Mouse (Mus musculus): Measurements from ENCODE around the gene Fam107a. TPM values are rescaled to one million over a fixed set of nuclear protein-coding genes. Genes with fewer than 3 reads are reported as not detected.

The Fam107a gene
- polyA plus RNA-seq, 1 experiment from 2014 or later = 0.36 TPM

GRCm38 (mm10) chr14:8348927-8349326 is 31.1 kb upstream of the Fam107a start:
- Histone ChIP-seq H3K4me1 (replicated peaks; ENCODE audit: control insufficient read depth, insufficient read depth) (no peaks in the 10 kb centered on the region), H3K36me3 (ENCODE audit: control insufficient read depth, insufficient read depth, low read length) (no peaks in the 10 kb centered on the region; the same call in 1 of the 2 replicates), H3K9me3 (ENCODE audit: control insufficient read depth, low read length) (no peaks in the 10 kb centered on the region), H3K4me2 (replicated peaks; ENCODE audit: low read depth) (no peak overlapping the region), H3K4me3 (ENCODE audit: low read depth, low read length) (no peak overlapping the region), H3K27me3 (ENCODE audit: control insufficient read depth, insufficient read depth, low read length) (no peaks in the 10 kb centered on the region), H3K27ac (replicated peaks) (no peak overlapping the region), H3K9ac (ENCODE audit: low read length) (no peak overlapping the region)
- TF ChIP-seq EP300 (optimal IDR thresholded peaks at IDR 0.05) = no peak
- TF ChIP-seq CTCF (IDR thresholded peaks at IDR 0.05; ENCODE audit: low read depth) = peak; percentile 54
- ATAC-seq (ENCODE audit: low FRiP score, low TSS enrichment) = peak; percentile 40; the same call in 1 of the 2 replicates
- WGBS = 70% methylated on average over 9 of the region's 9 CpGs
- DNase-seq (ENCODE audit: low spot score) = peak; percentile 24

- Histone ChIP-seq H3K9me3 (ENCODE audit: control insufficient read depth, low read length) (no peaks in the 10 kb centered on the region), H3K9ac (ENCODE audit: low read length) (no peak overlapping the region; the same call in 1 of the 2 replicates), H3K4me1 (replicated peaks; ENCODE audit: control insufficient read depth, insufficient read depth) (no peaks in the 10 kb centered on the region), H3K27ac (replicated peaks) (no peak overlapping the region), H3K27me3 (ENCODE audit: control insufficient read depth, insufficient read depth, low read length) (no peaks in the 10 kb centered on the region), H3K4me2 (replicated peaks; ENCODE audit: low read depth) (no peak overlapping the region), H3K4me3 (ENCODE audit: low read depth, low read length) (no peak overlapping the region), H3K36me3 (ENCODE audit: control insufficient read depth, insufficient read depth, low read length) (no peaks in the 10 kb centered on the region)
- TF ChIP-seq EP300 (optimal IDR thresholded peaks at IDR 0.05) (no peak), CTCF (IDR thresholded peaks at IDR 0.05; ENCODE audit: low read depth) (peak; percentile 99)
- DNase-seq (ENCODE audit: low spot score) = peak; percentile 84
- peak; percentile 41; the same call in 1 of the 2 replicates for ATAC-seq (ENCODE audit: low FRiP score, low TSS enrichment)
- 25% methylated on average over 7 of the region's 7 CpGs for WGBS
These were observed 28.6 kb upstream of the Fam107a start for GRCm38 (mm10) chr14:8346255-8346997.

- WGBS = 80% methylated on average over 4 of the region's 4 CpGs
- H3K27me3 ChIP-seq (ENCODE audit: control insufficient read depth, insufficient read depth, low read length) = no peaks in the 10 kb centered on the region
These were observed 27.7 kb upstream of the Fam107a start for GRCm38 (mm10) chr14:8345566-8345965.

GRCm38 (mm10) chr14:8342509-8343106 is 24.8 kb upstream of the Fam107a start:
- DNase-seq (ENCODE audit: low spot score) (no peak), ATAC-seq (ENCODE audit: low FRiP score, low TSS enrichment) (no peak)
- TF ChIP-seq EP300 (optimal IDR thresholded peaks at IDR 0.05) = no peak
- no peak for TF ChIP-seq CTCF (IDR thresholded peaks at IDR 0.05; ENCODE audit: low read depth)
- H3K9me3 ChIP-seq (ENCODE audit: control insufficient read depth, low read length) = no peaks in the 10 kb centered on the region
- no peak overlapping the region for H3K4me3 ChIP-seq (ENCODE audit: low read depth, low read length)
- 57% methylated on average over 5 of the region's 5 CpGs for WGBS
- H3K27me3 ChIP-seq (ENCODE audit: control insufficient read depth, insufficient read depth, low read length) = no peaks in the 10 kb centered on the region
- no peak overlapping the region for H3K27ac ChIP-seq (replicated peaks)
- H3K4me2 ChIP-seq (replicated peaks; ENCODE audit: low read depth) = no peak overlapping the region
- no peaks in the 10 kb centered on the region for H3K36me3 ChIP-seq (ENCODE audit: control insufficient read depth, insufficient read depth, low read length)
- no peak overlapping the region for H3K9ac ChIP-seq (ENCODE audit: low read length)
- H3K4me1 ChIP-seq (replicated peaks; ENCODE audit: control insufficient read depth, insufficient read depth) = no peaks in the 10 kb centered on the region

More at GRCm38 (mm10) chr14:8345566-8345965, 27.7 kb upstream of the Fam107a start:
- Histone ChIP-seq H3K27ac (replicated peaks) (no peak overlapping the region), H3K9me3 (ENCODE audit: control insufficient read depth, low read length) (no peaks in the 10 kb centered on the region), H3K36me3 (ENCODE audit: control insufficient read depth, insufficient read depth, low read length) (no peaks in the 10 kb centered on the region), H3K4me3 (ENCODE audit: low read depth, low read length) (no peak overlapping the region), H3K9ac (ENCODE audit: low read length) (no peak overlapping the region), H3K4me1 (replicated peaks; ENCODE audit: control insufficient read depth, insufficient read depth) (no peaks in the 10 kb centered on the region), H3K4me2 (replicated peaks; ENCODE audit: low read depth) (no peak overlapping the region)
- no peak for ATAC-seq (ENCODE audit: low FRiP score, low TSS enrichment)
- TF ChIP-seq CTCF (IDR thresholded peaks at IDR 0.05; ENCODE audit: low read depth) (no peak), EP300 (optimal IDR thresholded peaks at IDR 0.05) (no peak)
- no peak for DNase-seq (ENCODE audit: low spot score)

- 63% methylated on average over 4 of the region's 4 CpGs for whole genome bisulfite sequencing
- H3K4me3 ChIP-seq (ENCODE audit: low read depth, low read length) = no peak overlapping the region
- H3K4me2 ChIP-seq (replicated peaks; ENCODE audit: low read depth) = no peak overlapping the region
- no peak overlapping the region for H3K27ac ChIP-seq (replicated peaks)
- no peak for DNase-seq (ENCODE audit: low spot score)
- TF ChIP-seq EP300 (optimal IDR thresholded peaks at IDR 0.05) (no peak), CTCF (IDR thresholded peaks at IDR 0.05; ENCODE audit: low read depth) (no peak)
- H3K27me3 ChIP-seq (ENCODE audit: control insufficient read depth, insufficient read depth, low read length) = no peaks in the 10 kb centered on the region
- ATAC-seq (ENCODE audit: low FRiP score, low TSS enrichment) = no peak
- no peaks in the 10 kb centered on the region for H3K36me3 ChIP-seq (ENCODE audit: control insufficient read depth, insufficient read depth, low read length)
- no peak overlapping the region for H3K9ac ChIP-seq (ENCODE audit: low read length)
- H3K4me1 ChIP-seq (replicated peaks; ENCODE audit: control insufficient read depth, insufficient read depth) = no peaks in the 10 kb centered on the region
- no peaks in the 10 kb centered on the region for H3K9me3 ChIP-seq (ENCODE audit: control insufficient read depth, low read length)
These were observed 22.4 kb upstream of the Fam107a start for GRCm38 (mm10) chr14:8340226-8340625.

GRCm38 (mm10) chr14:8335947-8336346 is 18.1 kb upstream of the Fam107a start:
- Histone ChIP-seq H3K4me1 (replicated peaks; ENCODE audit: control insufficient read depth, insufficient read depth) (no peaks in the 10 kb centered on the region), H3K36me3 (ENCODE audit: control insufficient read depth, insufficient read depth, low read length) (no peaks in the 10 kb centered on the region), H3K4me2 (replicated peaks; ENCODE audit: low read depth) (no peak overlapping the region), H3K27ac (replicated peaks) (no peak overlapping the region), H3K4me3 (ENCODE audit: low read depth, low read length) (no peak overlapping the region), H3K27me3 (ENCODE audit: control insufficient read depth, insufficient read depth, low read length) (no peaks in the 10 kb centered on the region), H3K9me3 (ENCODE audit: control insufficient read depth, low read length) (no peaks in the 10 kb centered on the region), H3K9ac (ENCODE audit: low read length) (no peak overlapping the region)
- WGBS = 31% methylated on average over 10 of the region's 10 CpGs
- TF ChIP-seq CTCF (IDR thresholded peaks at IDR 0.05; ENCODE audit: low read depth) (no peak), EP300 (optimal IDR thresholded peaks at IDR 0.05) (no peak)
- DNase-seq (ENCODE audit: low spot score) = no peak
- ATAC-seq (ENCODE audit: low FRiP score, low TSS enrichment) = no peak

Data from stomach, postnatal 0 days (tissue).